Mouse (Mus musculus) C2C12 (cell line): Measurements from ENCODE around the gene Lrba. TPM values are rescaled to one million over a fixed set of nuclear protein-coding genes. Genes with fewer than 3 reads are reported as not detected.

Experiments used
- H3K27me3 ChIP-seq: one replicate; pipeline ENCODE4 v1.6.1; 2011; ENCODE audit not compliant: control insufficient read depth, insufficient read depth, insufficient read length
- H3K36me3 ChIP-seq: one replicate; pipeline ENCODE4 v1.6.1; 2011; ENCODE audit not compliant: control insufficient read depth, insufficient read depth
- H3K4me3 ChIP-seq: one replicate; pipeline ENCODE4 v1.5.1; 2011; ENCODE audit warnings: mild to moderate bottlenecking, control low read depth; ENCODE audit not compliant: poor library complexity, insufficient read depth, severe bottlenecking
- H3K79me2 ChIP-seq: one replicate; pipeline ENCODE4 v1.6.1; 2011; ENCODE audit not compliant: control insufficient read depth, insufficient read depth
- H3K79me3 ChIP-seq: one replicate; pipeline ENCODE4 v1.6.1; 2011; ENCODE audit warnings: low read depth, control low read depth
- H3ac ChIP-seq: one replicate; pipeline ENCODE3; 2011; ENCODE audit warnings: low read depth; ENCODE audit not compliant: control insufficient read depth, insufficient read length
- CEBPB ChIP-seq: IDR thresholded peaks from one replicate; pipeline ENCODE4 v1.6.1; 2011; ENCODE audit warnings: low read depth, mild to moderate bottlenecking, control low read depth, moderate library complexity
- CTCF ChIP-seq: IDR thresholded peaks from one replicate; pipeline ENCODE4 v1.5.1; 2011; ENCODE audit not compliant: control insufficient read depth, insufficient read depth, insufficient read length
- FOSL1 ChIP-seq: IDR thresholded peaks from one replicate; pipeline ENCODE4 v1.8.0; 2011; ENCODE audit warnings: mild to moderate bottlenecking, low read length; ENCODE audit not compliant: poor library complexity, insufficient read depth, severe bottlenecking
- MAX ChIP-seq: IDR thresholded peaks from one replicate; pipeline ENCODE4 v1.6.1; 2011; ENCODE audit warnings: mild to moderate bottlenecking, control low read depth
- MYOD1 ChIP-seq: IDR thresholded peaks from one replicate; pipeline ENCODE4 v1.6.1; 2011; ENCODE audit warnings: low read depth; ENCODE audit not compliant: control insufficient read depth, insufficient read length
- MYOG ChIP-seq: IDR thresholded peaks from one replicate; pipeline ENCODE4 v1.6.1; 2011; ENCODE audit not compliant: control insufficient read depth, insufficient read length; ENCODE audit errors: extremely low read depth
- USF1 ChIP-seq: IDR thresholded peaks from one replicate; pipeline ENCODE4 v1.6.1; 2011; ENCODE audit warnings: low read depth, mild to moderate bottlenecking, control low read depth, moderate library complexity
- polyA plus RNA-seq: library from polyadenylated mRNA; unstranded; fragments of >200 nt; fragmentation: generic; extraction: Trizol; gene quantifications from one replicate; pipeline ENCODE4 v1.2.1, GENCODE M21; 2012; ENCODE audit warnings: missing spikeins

The Lrba gene
- polyA plus RNA-seq, 1 experiment, result 2.6 TPM

DNA sequence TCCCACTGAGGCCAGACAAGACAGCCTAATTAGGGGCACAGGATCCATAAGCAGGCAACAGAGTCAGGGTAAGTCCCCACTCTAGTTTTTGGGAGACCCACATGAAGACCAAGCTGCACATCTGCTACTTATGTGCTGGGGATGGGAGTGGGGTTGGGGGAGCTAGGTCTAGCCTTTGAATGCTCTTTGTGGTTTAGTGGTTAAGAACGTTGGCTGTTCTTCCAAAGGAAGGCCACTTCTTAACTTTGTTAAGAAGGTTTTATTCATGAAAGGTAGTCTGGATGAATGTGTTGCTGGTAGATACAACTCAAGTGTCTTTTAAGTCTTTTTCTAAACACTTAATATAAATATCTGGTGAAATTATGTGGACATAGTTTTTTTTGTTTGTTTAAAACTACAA, 51.2 kb downstream of the Lrba start:
- Histone ChIP-seq H3K4me3 (no peak overlapping the region), H3K79me3 (no peaks in the 10 kb centered on the region), H3K79me2 (no peaks in the 10 kb centered on the region), H3ac (no peak overlapping the region), H3K36me3 (no peaks in the 10 kb centered on the region), H3K27me3 (no peaks in the 10 kb centered on the region)
- no peak for TF ChIP-seq MAX
- TF ChIP-seq USF1, result no peak
- TF ChIP-seq CTCF, result no peak
- TF ChIP-seq MYOG, result no peak
- TF ChIP-seq CEBPB, result no peak
- no peak for TF ChIP-seq MYOD1
- TF ChIP-seq FOSL1, result no peak

DNA sequence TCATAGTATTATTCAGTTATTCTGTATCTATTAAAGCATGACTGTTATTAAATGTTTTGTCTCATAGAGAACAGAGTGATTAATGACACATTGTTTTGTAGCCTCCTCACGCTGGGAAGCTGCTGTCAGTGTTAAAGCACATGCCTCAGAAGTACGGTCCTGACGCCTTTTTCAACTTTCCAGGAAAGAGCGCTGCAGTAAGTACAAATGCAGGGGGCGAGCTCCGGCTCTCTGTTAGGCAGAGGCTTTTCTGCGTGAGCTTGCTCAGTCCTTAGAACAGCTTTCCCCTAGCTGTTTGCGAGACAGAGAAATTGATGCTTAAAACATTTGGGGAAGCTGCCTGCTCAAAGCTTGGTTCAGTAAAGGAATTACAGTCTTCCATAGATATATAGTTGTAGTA, 66.8 kb downstream of the Lrba start:
- Histone ChIP-seq H3K36me3 (no peaks in the 10 kb centered on the region), H3K4me3 (no peak overlapping the region), H3K27me3 (no peaks in the 10 kb centered on the region), H3ac (no peak overlapping the region), H3K79me2 (no peaks in the 10 kb centered on the region), H3K79me3 (no peaks in the 10 kb centered on the region)
- TF ChIP-seq USF1, result no peak
- TF ChIP-seq CTCF, result no peak
- TF ChIP-seq FOSL1, result no peak
- no peak for TF ChIP-seq MYOG
- TF ChIP-seq MYOD1, result no peak
- TF ChIP-seq MAX, result no peak
- TF ChIP-seq CEBPB, result no peak

DNA sequence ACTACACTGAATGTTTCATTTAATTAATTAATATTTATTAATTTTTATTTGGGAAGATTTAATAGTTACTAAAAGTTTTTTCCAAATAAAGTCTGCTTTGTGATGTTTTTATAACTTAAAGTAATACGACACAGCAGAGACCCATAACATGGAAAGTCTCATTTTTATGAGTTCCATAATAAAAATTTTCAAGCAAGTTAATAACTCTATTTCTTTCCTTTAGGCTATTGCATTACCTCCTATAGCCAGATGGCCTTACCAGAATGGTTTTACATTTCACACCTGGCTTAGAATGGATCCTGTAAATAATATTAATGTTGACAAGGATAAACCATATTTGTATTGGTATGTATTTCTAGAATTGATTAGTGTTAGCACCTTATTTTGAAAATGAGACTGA, 70.4 kb downstream of the Lrba start:
- no peaks in the 10 kb centered on the region for H3K36me3 ChIP-seq
- H3K79me2 ChIP-seq, result no peaks in the 10 kb centered on the region
- TF ChIP-seq MAX, result no peak
- TF ChIP-seq MYOD1, result no peak
- no peak for TF ChIP-seq USF1
- TF ChIP-seq CEBPB, result no peak
- no peak for TF ChIP-seq FOSL1
- no peak for TF ChIP-seq CTCF
- TF ChIP-seq MYOG, result no peak
- H3K79me3 ChIP-seq, result no peaks in the 10 kb centered on the region
- H3K4me3 ChIP-seq, result no peak overlapping the region
- H3ac ChIP-seq, result no peak overlapping the region
- H3K27me3 ChIP-seq, result no peaks in the 10 kb centered on the region

DNA sequence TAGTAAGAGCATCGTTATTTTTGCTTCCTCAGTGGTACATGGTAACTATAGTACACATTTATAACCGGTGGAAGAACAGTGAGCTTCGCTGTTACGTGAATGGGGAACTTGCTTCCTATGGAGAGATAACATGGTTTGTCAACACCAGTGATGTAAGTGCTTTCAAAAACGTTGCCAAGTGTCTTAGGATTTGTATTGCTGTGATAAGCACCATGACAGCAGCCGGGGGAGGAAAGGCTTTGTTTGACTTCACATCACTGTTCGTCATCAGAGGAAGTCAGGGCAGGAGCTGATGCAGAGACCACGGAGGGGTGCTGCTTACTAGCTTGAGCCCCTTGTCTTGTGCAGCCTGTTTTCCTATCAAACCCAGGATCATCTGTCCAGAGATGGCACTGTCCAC, 71.7 kb downstream of the Lrba start:
- Histone ChIP-seq H3K27me3 (no peaks in the 10 kb centered on the region), H3K79me3 (no peaks in the 10 kb centered on the region), H3K79me2 (no peaks in the 10 kb centered on the region), H3K36me3 (no peaks in the 10 kb centered on the region), H3K4me3 (no peak overlapping the region), H3ac (no peak overlapping the region)
- TF ChIP-seq CTCF (no peak), MYOD1 (no peak), MYOG (no peak), USF1 (no peak), MAX (no peak), CEBPB (no peak), FOSL1 (no peak)

DNA sequence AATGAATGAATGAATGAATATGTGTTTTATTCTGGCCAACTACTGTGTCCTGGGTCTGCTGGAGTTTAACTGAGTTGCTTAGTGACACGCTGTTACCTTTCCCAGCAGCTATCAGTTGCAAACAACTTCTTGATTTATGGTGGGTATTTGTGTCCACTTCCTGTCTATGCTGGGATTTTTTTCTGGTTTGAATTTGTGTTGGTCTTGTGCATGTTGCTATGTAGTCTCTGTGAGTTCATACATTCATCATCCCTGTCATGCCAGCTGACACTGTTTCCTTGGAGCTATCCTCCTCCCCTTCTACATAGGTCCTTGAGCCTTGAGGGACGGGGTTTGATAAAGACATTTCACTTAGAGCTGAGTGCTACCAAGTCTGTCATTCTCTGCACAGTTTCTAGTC, 84.4 kb downstream of the Lrba start:
- Histone ChIP-seq H3ac (no peak overlapping the region), H3K4me3 (no peak overlapping the region), H3K79me2 (no peaks in the 10 kb centered on the region), H3K27me3 (no peaks in the 10 kb centered on the region), H3K36me3 (no peaks in the 10 kb centered on the region), H3K79me3 (no peaks in the 10 kb centered on the region)
- TF ChIP-seq MYOG (no peak), MAX (no peak), USF1 (no peak), FOSL1 (no peak), CTCF (no peak), CEBPB (no peak), MYOD1 (no peak)

DNA sequence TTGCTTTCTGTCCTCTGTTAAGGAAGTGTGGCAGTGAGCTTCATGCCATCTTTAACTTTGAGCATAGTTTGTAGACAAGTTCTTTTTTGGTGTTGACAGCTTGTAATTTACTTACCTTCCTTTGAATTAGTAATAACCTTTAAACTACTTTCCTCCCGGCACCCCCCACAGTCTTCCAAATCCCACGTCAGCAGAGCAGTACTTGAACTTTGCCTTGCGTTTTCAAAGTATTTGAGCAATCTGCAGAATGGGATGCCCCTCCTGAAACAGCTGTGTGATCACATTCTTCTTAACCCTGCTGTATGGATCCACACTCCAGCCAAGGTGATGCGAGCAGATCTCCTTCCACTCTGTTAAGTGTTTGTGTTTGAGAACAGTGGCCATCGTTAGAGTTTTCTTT, 85.7 kb downstream of the Lrba start:
- TF ChIP-seq USF1 (no peak), MAX (no peak), FOSL1 (no peak), MYOD1 (no peak), MYOG (no peak), CTCF (no peak), CEBPB (no peak)

More for the DNA sequence above, 85.7 kb downstream of the Lrba start:
- Histone ChIP-seq H3K4me3 (no peak overlapping the region), H3K36me3 (no peaks in the 10 kb centered on the region), H3K79me3 (no peaks in the 10 kb centered on the region), H3K79me2 (no peaks in the 10 kb centered on the region), H3K27me3 (no peaks in the 10 kb centered on the region), H3ac (no peak overlapping the region)
